Mouse (Mus musculus): ENCODE data around the gene Zbtb45. TPM values are rescaled to one million over a fixed set of nuclear protein-coding genes. Genes with fewer than 3 reads are reported as not detected.
A peak's percentile ranks its signal among the peaks of the same experiment; 100 is the strongest.

Zbtb45 gene
- polyA plus RNA-seq, 1 experiment from 2014 or later: 17.4 TPM

- no peak for ATAC-seq (replicated peaks; ENCODE audit: low FRiP score, low read depth)
- Histone ChIP-seq H3K9me3 (replicated peaks; ENCODE audit: low read length) (no peaks in the 10 kb centered on the region), H3K4me1 (replicated peaks; ENCODE audit: insufficient read depth, low read length) (no peaks in the 10 kb centered on the region), H3K36me3 (ENCODE audit: insufficient read depth, low read length) (no peaks in the 10 kb centered on the region), H3K27ac (no peak overlapping the region), H3K4me2 (ENCODE audit: low read length) (no peak overlapping the region), H3K27me3 (ENCODE audit: insufficient read depth, low read length) (no peaks in the 10 kb centered on the region), H3K4me3 (replicated peaks; ENCODE audit: low read depth, low read length) (no peak overlapping the region), H3K9ac (ENCODE audit: low read depth, low read length) (no peak overlapping the region)
- no peak for DNase-seq (ENCODE audit: low spot score)
- no peak for TF ChIP-seq CTCF (IDR thresholded peaks at IDR 0.05; ENCODE audit: low read depth)
- WGBS: 87% methylated on average over 10 of the region's 10 CpGs
Observed at GRCm38 (mm10) chr7:12993148-12993547, 16.7 kb downstream of the Zbtb45 start.

GRCm38 (mm10) chr7:12992222-12992621, 17.6 kb downstream of the Zbtb45 start:
- Histone ChIP-seq H3K4me3 (replicated peaks; ENCODE audit: low read depth, low read length) (no peak overlapping the region), H3K36me3 (ENCODE audit: insufficient read depth, low read length) (no peaks in the 10 kb centered on the region), H3K4me2 (ENCODE audit: low read length) (no peak overlapping the region), H3K27ac (no peak overlapping the region), H3K27me3 (ENCODE audit: insufficient read depth, low read length) (no peaks in the 10 kb centered on the region), H3K9me3 (replicated peaks; ENCODE audit: low read length) (no peaks in the 10 kb centered on the region), H3K9ac (ENCODE audit: low read depth, low read length) (no peak overlapping the region), H3K4me1 (replicated peaks; ENCODE audit: insufficient read depth, low read length) (no peaks in the 10 kb centered on the region)
- TF ChIP-seq CTCF (IDR thresholded peaks at IDR 0.05; ENCODE audit: low read depth): peak; percentile 64
- 0 out of 2 replicates have a peak, but pooled peaks have one; percentile 61 for ATAC-seq (replicated peaks; ENCODE audit: low FRiP score, low read depth)
- DNase-seq (ENCODE audit: low spot score): peak; percentile 65
- 11% methylated on average over 3 of the region's 3 CpGs for WGBS

- Histone ChIP-seq H3K27ac (no peak overlapping the region), H3K4me1 (replicated peaks; ENCODE audit: insufficient read depth, low read length) (no peaks in the 10 kb centered on the region), H3K4me2 (ENCODE audit: low read length) (no peak overlapping the region), H3K27me3 (ENCODE audit: insufficient read depth, low read length) (no peaks in the 10 kb centered on the region), H3K4me3 (replicated peaks; ENCODE audit: low read depth, low read length) (no peak overlapping the region), H3K9ac (ENCODE audit: low read depth, low read length) (no peak overlapping the region), H3K9me3 (replicated peaks; ENCODE audit: low read length) (no peaks in the 10 kb centered on the region), H3K36me3 (ENCODE audit: insufficient read depth, low read length) (no peaks in the 10 kb centered on the region)
- WGBS: 84% methylated on average over 8 of the region's 8 CpGs
- no peak for ATAC-seq (replicated peaks; ENCODE audit: low FRiP score, low read depth)
- no peak for DNase-seq (ENCODE audit: low spot score)
- TF ChIP-seq CTCF (IDR thresholded peaks at IDR 0.05; ENCODE audit: low read depth): no peak
Observed at GRCm38 (mm10) chr7:12987409-12988189, 22.2 kb downstream of the Zbtb45 start.

GRCm38 (mm10) chr7:12986906-12987305, 22.9 kb downstream of the Zbtb45 start:
- ATAC-seq (replicated peaks; ENCODE audit: low FRiP score, low read depth) (no peak), DNase-seq (ENCODE audit: low spot score) (no peak)
- no peaks in the 10 kb centered on the region for H3K9me3 ChIP-seq (replicated peaks; ENCODE audit: low read length)
- H3K36me3 ChIP-seq (ENCODE audit: insufficient read depth, low read length): no peaks in the 10 kb centered on the region
- 83% methylated on average over 8 of the region's 8 CpGs for WGBS
- H3K27ac ChIP-seq: no peak overlapping the region
- H3K4me3 ChIP-seq (replicated peaks; ENCODE audit: low read depth, low read length): no peak overlapping the region
- H3K27me3 ChIP-seq (ENCODE audit: insufficient read depth, low read length): no peaks in the 10 kb centered on the region
- no peak for TF ChIP-seq CTCF (IDR thresholded peaks at IDR 0.05; ENCODE audit: low read depth)
- no peak overlapping the region for H3K9ac ChIP-seq (ENCODE audit: low read depth, low read length)
- no peak overlapping the region for H3K4me2 ChIP-seq (ENCODE audit: low read length)
- H3K4me1 ChIP-seq (replicated peaks; ENCODE audit: insufficient read depth, low read length): no peaks in the 10 kb centered on the region

GRCm38 (mm10) chr7:12985724-12986123, 24.1 kb downstream of the Zbtb45 start:
- Histone ChIP-seq H3K36me3 (ENCODE audit: insufficient read depth, low read length) (no peaks in the 10 kb centered on the region), H3K4me2 (ENCODE audit: low read length) (no peak overlapping the region), H3K4me1 (replicated peaks; ENCODE audit: insufficient read depth, low read length) (no peaks in the 10 kb centered on the region), H3K4me3 (replicated peaks; ENCODE audit: low read depth, low read length) (no peak overlapping the region), H3K9me3 (replicated peaks; ENCODE audit: low read length) (no peaks in the 10 kb centered on the region), H3K9ac (ENCODE audit: low read depth, low read length) (no peak overlapping the region), H3K27ac (no peak overlapping the region), H3K27me3 (ENCODE audit: insufficient read depth, low read length) (no peaks in the 10 kb centered on the region)
- no peak for DNase-seq (ENCODE audit: low spot score)
- TF ChIP-seq CTCF (IDR thresholded peaks at IDR 0.05; ENCODE audit: low read depth): no peak
- no peak for ATAC-seq (replicated peaks; ENCODE audit: low FRiP score, low read depth)
- WGBS: 80% methylated on average over 1 of the region's 1 CpGs

GRCm38 (mm10) chr7:12980291-12980690, 29.5 kb downstream of the Zbtb45 start:
- Histone ChIP-seq H3K4me1 (replicated peaks; ENCODE audit: insufficient read depth, low read length) (peaks cover 5% of the 10 kb centered on the region; the same call in 1 of the 2 replicates), H3K27ac (no peak overlapping the region), H3K36me3 (ENCODE audit: insufficient read depth, low read length) (no peaks in the 10 kb centered on the region), H3K4me2 (ENCODE audit: low read length) (no peak overlapping the region), H3K4me3 (replicated peaks; ENCODE audit: low read depth, low read length) (no peak overlapping the region), H3K9ac (ENCODE audit: low read depth, low read length) (no peak overlapping the region), H3K9me3 (replicated peaks; ENCODE audit: low read length) (no peaks in the 10 kb centered on the region), H3K27me3 (ENCODE audit: insufficient read depth, low read length) (no peaks in the 10 kb centered on the region)
- TF ChIP-seq CTCF (IDR thresholded peaks at IDR 0.05; ENCODE audit: low read depth): no peak
- ATAC-seq (replicated peaks; ENCODE audit: low FRiP score, low read depth) (no peak), DNase-seq (ENCODE audit: low spot score) (peak; percentile 1)
- 83% methylated on average over 7 of the region's 7 CpGs for WGBS

All from kidney, postnatal 0 days (tissue).